Mouse (Mus musculus) left cerebral cortex, postnatal 36 days (tissue): ENCODE measurements around the gene Fmn2. TPM values are rescaled to one million over a fixed set of nuclear protein-coding genes. Genes with fewer than 3 reads are reported as not detected.

ENCODE experiments used
- DNase-seq, 2 experiments: peaks; one replicate each; pipeline ENCODE4 v3.0.0; 2021 to 2022; ENCODE audit warnings: low spot score in 2 of 2, mixed read lengths in 1 of 2
- intact Hi-C: fragments of 180-260 bp; cut with DNase I; formaldehyde crosslinking; loops from one replicate; pipeline ENCODE4 v1.15.1; 2025
- total RNA-seq, 2 experiments: library from RNA; stranded (reverse); gene quantifications; 2 replicates each; pipeline ENCODE4 v1.2.3; 2021

Gene Fmn2
- total RNA-seq, 2 experiments from 2014 or later = 79.9 to 80.9 TPM

DNA sequence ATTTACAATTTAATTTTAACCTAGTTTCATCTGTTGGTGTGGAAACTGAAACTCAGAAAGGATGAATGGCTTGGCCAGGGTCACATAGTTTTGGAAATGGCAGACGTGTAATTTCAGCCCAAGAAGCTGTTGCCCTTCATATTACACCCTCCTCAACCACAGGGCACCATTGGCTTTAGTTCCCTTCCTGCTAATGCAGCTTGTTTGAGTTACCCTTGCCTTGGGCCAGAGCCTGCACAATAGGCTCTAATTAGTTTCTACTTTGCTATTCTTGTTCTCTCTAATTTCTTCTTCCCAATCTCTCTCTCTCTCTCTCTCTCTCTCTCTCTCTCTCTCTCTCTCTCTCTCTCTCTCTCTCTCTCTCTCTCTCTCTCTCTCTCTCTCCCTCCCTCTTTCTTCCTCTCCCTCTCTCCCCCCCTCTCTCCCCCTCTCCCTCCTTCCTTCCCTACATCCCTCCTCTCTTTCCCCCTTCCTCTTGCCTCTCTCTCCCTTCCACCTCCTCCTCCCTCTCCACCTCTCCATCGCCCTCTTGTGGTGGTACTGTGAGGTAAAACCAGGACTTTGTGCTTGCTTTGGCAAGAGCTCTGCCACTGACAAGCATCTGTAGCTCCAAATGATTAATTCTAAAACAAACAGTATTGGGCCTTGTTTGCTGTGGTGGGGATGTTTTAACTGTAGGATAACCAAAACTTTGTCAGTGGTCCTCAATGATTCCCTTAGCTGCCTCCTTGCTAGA is 51.8 kb downstream of the Fmn2 start:
- peak; percentile 51 for DNase-seq
- intact Hi-C loops = loop anchor here (2.0 to 5.0 kb wide), 2 partner anchors 51 to 81 kb away; no protein-coding TSS in a partner anchor

DNA sequence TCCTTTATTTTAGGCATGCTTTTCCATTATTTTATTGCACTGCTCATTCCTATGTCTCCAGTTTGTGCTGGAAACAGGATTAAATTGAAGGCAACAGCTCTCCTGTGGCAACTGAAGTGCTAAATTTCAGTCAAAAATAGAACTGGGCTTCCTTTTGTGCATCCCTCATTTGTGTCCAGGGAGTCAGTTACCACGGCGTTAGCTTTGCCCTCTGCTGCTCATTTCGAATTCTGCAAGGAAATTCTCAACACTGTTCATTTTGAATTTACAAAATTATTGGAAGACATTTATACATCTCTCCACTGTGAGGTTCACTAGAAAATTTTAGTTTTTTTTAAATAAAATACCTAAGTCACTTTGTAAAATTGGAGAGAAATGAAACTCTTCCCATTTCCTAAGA is 53.8 kb downstream of the Fmn2 start:
- intact Hi-C loops = no loop called here
- DNase-seq = no peak

GRCm38 (mm10) chr1:174557211-174557610 is 55.6 kb downstream of the Fmn2 start:
- no peak for DNase-seq
- intact Hi-C loops = no loop called here

GRCm38 (mm10) chr1:174557841-174558240 is 56.2 kb downstream of the Fmn2 start:
- no peak for DNase-seq
- intact Hi-C loops = no loop called here

DNA sequence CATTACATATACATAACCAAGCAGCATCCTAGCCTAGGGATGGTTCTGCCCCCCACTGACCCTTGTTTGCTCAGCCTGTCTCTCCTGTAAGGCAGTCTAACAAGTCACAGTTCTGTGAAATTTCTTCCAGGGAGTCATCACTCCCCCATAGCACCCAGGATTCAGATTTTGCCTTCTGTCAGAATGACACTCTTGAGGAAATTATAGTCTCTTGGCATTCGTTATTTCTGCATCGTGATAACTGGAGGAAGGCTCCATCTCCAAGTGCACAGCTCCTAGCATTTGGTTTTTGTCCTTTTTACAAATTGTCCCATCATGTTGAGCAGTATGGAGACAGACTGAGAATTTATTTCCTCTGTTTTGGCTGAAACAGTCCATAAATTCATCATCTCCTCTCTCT is 56.9 kb downstream of the Fmn2 start:
- no peak for DNase-seq
- intact Hi-C loops = no loop called here

- no peak for DNase-seq
- intact Hi-C loops = no loop called here
These were observed 62.9 kb downstream of the Fmn2 start for GRCm38 (mm10) chr1:174564561-174564960.

DNA sequence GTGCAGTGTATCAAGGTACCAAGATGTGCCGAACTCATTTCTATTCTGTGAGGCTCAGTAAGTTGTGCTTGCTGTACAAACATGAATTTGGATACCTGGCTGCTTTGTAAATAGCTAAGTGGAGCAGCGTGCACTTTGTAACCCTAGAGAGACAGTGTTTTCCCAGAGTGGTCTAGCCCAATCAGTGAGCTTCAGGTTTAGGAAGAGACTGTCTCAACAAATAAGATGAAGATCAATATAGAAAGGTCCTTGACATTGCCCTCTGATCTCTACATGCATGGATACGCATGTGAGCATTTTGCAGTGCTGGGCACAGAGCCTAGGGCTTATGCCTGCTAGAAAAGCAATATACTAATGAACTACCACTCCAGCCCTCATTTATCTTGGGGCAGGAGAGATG is 67.0 kb downstream of the Fmn2 start:
- DNase-seq = no peak
- intact Hi-C loops = no loop called here

DNA sequence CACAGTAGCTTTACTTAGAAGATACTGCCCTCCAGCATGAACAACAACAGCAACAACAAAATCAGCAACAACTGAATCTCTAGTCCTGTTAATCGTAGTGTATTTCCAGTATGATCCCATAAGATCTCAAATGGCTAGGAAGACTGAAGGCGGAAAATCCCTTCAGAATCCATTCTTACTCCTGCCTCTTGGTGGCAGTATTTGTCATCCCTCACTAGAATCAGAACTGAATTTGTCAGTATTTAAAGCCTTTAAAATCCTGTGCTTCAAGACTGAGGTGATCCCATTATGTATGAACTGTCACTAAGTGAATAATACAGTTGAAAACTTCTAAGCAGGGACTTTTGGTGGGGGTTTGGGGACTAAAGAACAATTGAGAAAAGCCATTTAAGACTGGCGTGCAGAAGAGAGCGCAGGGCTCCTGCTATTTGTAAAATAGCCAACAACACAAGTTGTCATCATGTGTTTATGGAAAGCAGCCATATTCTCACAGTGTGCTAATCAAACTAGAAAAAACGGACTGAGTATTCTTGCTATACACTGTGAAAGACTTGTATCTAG is 90.9 kb downstream of the Fmn2 start:
- intact Hi-C loops = loop anchor here (5.0 kb wide), 1 partner anchor 325 kb away; no protein-coding TSS in a partner anchor
- no peak for DNase-seq

DNA sequence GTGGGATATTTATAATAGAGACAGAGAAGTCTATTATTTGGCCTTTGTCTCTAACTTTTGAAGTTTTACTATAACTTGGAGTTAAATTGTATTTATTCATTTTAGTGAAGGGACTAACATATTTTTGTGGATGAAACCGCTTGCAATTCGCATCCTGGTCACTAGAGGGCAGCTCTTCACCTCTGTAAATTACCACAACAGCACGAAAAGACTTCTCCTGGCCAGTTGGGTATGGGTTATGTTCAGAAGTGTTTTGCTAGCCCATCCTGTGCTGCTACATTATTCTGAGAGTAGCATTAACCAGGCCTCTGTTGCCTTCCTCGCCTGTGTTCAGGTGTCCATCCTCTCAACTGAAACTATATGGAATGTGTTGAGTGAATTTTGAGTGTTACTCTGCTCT is 93.4 kb downstream of the Fmn2 start:
- peak; percentile 47 to 66 for DNase-seq
- intact Hi-C loops = loop anchor here (1.0 to 5.0 kb wide), 2 partner anchors 322 to 404 kb away; no protein-coding TSS in a partner anchor

- intact Hi-C loops = no loop called here
- no peak for DNase-seq
These were observed 95.9 kb downstream of the Fmn2 start for GRCm38 (mm10) chr1:174597495-174597894.

- intact Hi-C loops = no loop called here
- no peak for DNase-seq
These were observed 96.6 kb downstream of the Fmn2 start for GRCm38 (mm10) chr1:174598226-174598625.

- intact Hi-C loops = no loop called here
- DNase-seq = no peak
These were observed 98.4 kb downstream of the Fmn2 start for GRCm38 (mm10) chr1:174600041-174600440.

GRCm38 (mm10) chr1:174600620-174601019 is 99.0 kb downstream of the Fmn2 start:
- intact Hi-C loops = no loop called here
- DNase-seq = no peak

DNA sequence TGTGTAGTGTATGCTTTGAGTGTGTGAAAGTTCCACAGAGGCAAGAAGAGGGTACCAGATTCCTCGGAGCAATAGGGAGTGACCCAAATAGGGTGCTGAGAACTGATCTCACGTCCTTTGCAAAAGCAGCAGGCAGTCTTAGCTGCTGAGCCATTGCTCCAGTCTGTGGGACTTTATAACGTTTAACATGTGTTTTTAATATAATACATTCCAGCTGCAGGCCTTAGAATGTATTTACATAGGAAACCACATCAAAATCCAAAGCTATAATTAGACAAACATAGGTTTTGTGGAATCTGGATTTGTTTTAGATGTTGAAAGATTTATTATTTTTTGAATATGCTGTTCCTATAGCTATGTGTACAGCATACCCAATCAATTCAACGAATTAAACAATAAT is 115.7 kb downstream of the Fmn2 start:
- intact Hi-C loops = no loop called here
- no peak for DNase-seq

- intact Hi-C loops = no loop called here
- no peak for DNase-seq
These were observed 119.9 kb downstream of the Fmn2 start for GRCm38 (mm10) chr1:174621512-174621911.

GRCm38 (mm10) chr1:174623054-174623453 is 121.4 kb downstream of the Fmn2 start:
- DNase-seq = no peak
- intact Hi-C loops = no loop called here

DNA sequence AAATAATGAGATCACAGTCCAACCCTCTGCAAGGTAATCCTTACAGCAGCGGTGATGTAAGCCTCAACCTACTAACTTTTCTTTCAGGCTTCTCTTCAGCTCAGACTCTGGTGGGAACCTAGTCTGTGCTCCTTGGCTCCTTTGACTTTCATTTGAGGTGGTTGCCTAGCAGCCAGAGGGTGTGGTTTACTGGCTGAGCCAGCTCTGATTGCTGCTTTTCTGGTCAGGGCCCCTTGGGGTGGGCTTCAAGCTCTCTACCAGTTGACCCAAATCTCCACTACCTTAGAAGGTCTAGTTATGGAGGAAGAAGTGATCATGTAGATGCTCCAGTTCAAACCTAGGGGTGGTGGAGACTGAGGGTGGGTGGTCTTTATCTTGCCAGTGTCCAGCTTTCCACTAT is 128.4 kb downstream of the Fmn2 start:
- no peak for DNase-seq
- intact Hi-C loops = no loop called here

- DNase-seq = no peak
These were observed 134.7 kb downstream of the Fmn2 start for GRCm38 (mm10) chr1:174636291-174636690.

GRCm38 (mm10) chr1:174637564-174638085 is 136.0 kb downstream of the Fmn2 start:
- intact Hi-C loops = no loop called here

More at GRCm38 (mm10) chr1:174636291-174636690, 134.7 kb downstream of the Fmn2 start:
- intact Hi-C loops = no loop called here

DNA sequence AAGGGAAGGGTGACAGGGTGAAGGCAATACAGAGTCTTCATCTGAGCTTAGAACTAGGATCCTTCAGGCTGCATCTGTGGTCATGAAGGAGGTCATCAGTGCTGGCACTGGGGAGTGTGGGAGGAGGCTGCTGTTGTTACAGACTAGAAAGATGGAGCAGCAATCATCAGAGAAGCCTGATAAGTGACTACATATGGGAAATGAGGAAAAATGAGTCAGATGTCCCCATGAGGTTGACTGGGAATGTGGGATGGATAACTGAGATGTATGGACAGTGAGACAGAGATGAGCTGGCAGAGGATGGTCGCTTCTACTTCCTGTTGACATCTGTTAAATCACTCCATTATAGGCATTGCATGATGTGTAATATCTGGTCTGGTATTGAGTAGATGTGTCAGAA is 139.3 kb downstream of the Fmn2 start:
- no peak for DNase-seq
- intact Hi-C loops = no loop called here

More at GRCm38 (mm10) chr1:174637564-174638085, 136.0 kb downstream of the Fmn2 start:
- no peak for DNase-seq

- intact Hi-C loops = no loop called here
- no peak for DNase-seq
These were observed 141.9 kb downstream of the Fmn2 start for GRCm38 (mm10) chr1:174643431-174644010.
